Mouse (Mus musculus) lung, postnatal 0 days (tissue): ENCODE results near the gene Znrf4.

ENCODE experiments used
- CTCF ChIP-seq: IDR thresholded peaks from 2 replicates; pipeline ENCODE4 v1.5.1; 2016; ENCODE audit warnings: antibody characterized with exemption, mild to moderate bottlenecking
- EP300 ChIP-seq: IDR thresholded peaks from 2 replicates; pipeline ENCODE4 v1.6.1; 2016; ENCODE audit warnings: antibody characterized with exemption, mild to moderate bottlenecking, control low read depth

DNA sequence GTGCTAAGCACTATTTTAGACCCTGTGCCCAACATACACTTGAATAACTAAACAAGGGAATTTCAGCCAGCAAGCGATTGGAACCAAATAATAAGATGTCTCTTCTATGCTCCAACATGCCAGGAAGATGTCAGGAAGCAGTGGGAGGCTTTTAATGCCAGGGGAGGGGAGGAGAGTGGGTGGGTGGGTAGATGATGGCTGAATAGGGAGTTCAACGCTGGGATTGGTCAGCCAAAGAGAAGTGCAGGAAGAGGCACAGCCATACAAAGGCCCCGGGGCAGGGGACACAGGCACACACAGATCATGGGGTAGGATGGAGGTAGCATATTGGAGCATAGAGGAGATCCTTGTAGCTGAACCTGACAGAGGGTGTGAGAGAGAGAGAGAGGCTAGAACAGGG lies 24.6 kb upstream of the Znrf4 start:
- TF ChIP-seq CTCF (no peak), EP300 (no peak)
